Mouse (Mus musculus): Measurements from ENCODE around the gene Tcp11l2. TPM values are rescaled to one million over a fixed set of nuclear protein-coding genes. Genes with fewer than 3 reads are reported as not detected.
A peak's percentile ranks its signal among the peaks of the same experiment; 100 is the strongest.

Tcp11l2 gene
- 34.6 and 38.8 TPM in 2 replicates for polyA plus RNA-seq (2012; rRNA removed)

DNA sequence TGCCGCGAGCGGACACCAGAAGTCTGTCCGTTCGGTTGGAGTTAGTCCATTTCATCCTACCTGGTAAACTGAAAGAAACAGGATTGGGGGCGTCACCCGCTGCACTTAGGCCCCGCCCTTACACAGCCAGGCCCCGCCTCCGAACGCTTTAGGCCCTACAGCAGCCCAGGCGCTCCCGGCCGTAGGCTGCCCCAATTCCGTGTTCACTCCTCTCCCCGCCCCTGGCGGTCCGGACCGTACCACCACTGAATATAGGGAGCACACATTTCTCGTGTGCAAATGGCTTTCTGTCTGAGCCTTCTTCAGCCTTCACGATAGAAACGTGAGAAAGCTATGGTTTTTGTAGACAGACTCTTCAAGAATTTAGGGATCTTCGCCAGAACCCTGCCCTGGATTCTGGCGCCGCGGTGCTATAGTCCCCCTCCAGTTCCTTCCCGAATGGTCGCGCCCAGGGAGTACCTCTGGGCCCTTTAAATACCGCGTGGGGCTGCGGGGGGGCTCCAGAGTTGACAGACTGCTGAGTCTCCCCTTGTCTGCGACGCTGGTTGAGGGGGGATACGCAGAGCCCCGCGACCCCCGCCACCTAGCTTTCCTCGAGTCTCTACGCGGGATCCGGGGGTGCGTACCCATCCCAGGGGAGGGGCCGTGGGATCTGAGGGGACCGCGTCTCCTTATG is at the start of gene Tcp11l2:
Gene Tcp11l2, plus strand, starts transcription at position 232 of the 676 bp plus-strand sequence.
- no peak for TF ChIP-seq CTCF (IDR thresholded peaks at IDR 0.05; ENCODE audit: borderline replicate concordance, insufficient read depth, low read depth, low read length)
- peak; percentile 55; the same call in 1 of the 2 replicates for TF ChIP-seq POLR2A (IDR thresholded peaks at IDR 0.05; ENCODE audit: borderline replicate concordance, insufficient read depth, low read length)
- Histone ChIP-seq H3K4me1 (ENCODE audit: control insufficient read depth, insufficient read depth, low read length) (peaks cover 6% of the 10 kb centered on the region; the same call in 1 of the 2 replicates), H3K4me3 (replicated peaks; ENCODE audit: insufficient read depth, low read depth, low read length) (peak within 1 kb of the TSS; percentile 85), H3K27me3 (ENCODE audit: control insufficient read depth, insufficient read depth, low read length) (no peaks in the 10 kb centered on the region), H3K27ac (ENCODE audit: insufficient read depth, low read length) (peak within 1 kb of the TSS; percentile 94)
- DNase-seq = peak; percentile 95 to 97
- 1% methylated on average over 46 of the region's 46 CpGs for WGBS

DNA sequence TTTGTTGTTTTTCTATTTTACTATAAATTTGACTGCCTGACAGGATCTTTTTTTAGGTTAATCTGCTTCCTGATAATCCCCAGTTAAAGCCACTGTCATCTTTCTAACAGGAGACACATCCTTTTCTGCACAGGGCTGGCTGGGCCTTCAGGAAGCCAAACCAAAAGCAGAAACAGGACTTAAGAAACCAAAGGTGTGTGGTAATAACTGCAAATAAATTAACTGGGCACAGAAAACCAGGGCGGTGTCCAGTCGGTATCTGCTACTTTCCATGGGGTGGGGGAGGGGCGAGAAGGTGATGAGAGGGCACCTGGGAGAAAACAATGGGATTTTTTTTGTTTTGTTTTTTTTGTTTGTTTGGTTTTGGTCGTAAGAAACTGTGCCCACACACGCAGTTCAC is 49.4 kb upstream of the Tcp11l2 start:
- 75% methylated on average over 5 of the region's 5 CpGs for WGBS

DNA sequence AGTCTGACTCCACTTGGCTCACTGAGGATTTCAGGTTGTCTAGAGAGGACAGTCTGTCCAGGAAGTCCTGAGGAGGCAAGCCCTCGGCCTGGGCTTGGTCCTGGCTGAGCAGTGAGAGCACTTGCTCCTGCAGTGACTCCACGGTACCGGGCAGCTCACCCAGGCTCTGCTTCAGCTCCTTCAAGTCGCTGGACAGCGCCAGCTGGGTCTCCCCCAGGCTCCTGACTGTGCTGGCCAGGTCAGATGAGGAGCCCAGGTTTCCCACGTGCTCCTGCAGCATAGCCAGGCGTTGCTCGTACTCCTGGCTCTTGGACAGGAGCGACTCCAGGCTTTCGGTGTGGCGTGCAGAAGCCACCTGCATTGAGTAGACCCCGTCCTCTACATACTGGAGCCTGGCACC is 48.8 kb upstream of the Tcp11l2 start:
- WGBS = 30% methylated on average over 12 of the region's 12 CpGs
- Histone ChIP-seq H3K4me3 (replicated peaks; ENCODE audit: insufficient read depth, low read depth, low read length) (no peak overlapping the region), H3K27me3 (ENCODE audit: control insufficient read depth, insufficient read depth, low read length) (no peaks in the 10 kb centered on the region), H3K4me1 (ENCODE audit: control insufficient read depth, insufficient read depth, low read length) (peaks cover 13% of the 10 kb centered on the region), H3K27ac (ENCODE audit: insufficient read depth, low read length) (no peak overlapping the region)
- peak; percentile 42 to 55 for DNase-seq
- no peak for TF ChIP-seq CTCF (IDR thresholded peaks at IDR 0.05; ENCODE audit: borderline replicate concordance, insufficient read depth, low read depth, low read length)
- TF ChIP-seq POLR2A (IDR thresholded peaks at IDR 0.05; ENCODE audit: borderline replicate concordance, insufficient read depth, low read length) = no peak

More for the DNA sequence above, 49.4 kb upstream of the Tcp11l2 start:
- TF ChIP-seq POLR2A (IDR thresholded peaks at IDR 0.05; ENCODE audit: borderline replicate concordance, insufficient read depth, low read length) = no peak
- no peak for TF ChIP-seq CTCF (IDR thresholded peaks at IDR 0.05; ENCODE audit: borderline replicate concordance, insufficient read depth, low read depth, low read length)
- no peak for DNase-seq
- Histone ChIP-seq H3K4me3 (replicated peaks; ENCODE audit: insufficient read depth, low read depth, low read length) (no peak overlapping the region), H3K4me1 (ENCODE audit: control insufficient read depth, insufficient read depth, low read length) (peaks cover 9% of the 10 kb centered on the region), H3K27me3 (ENCODE audit: control insufficient read depth, insufficient read depth, low read length) (no peaks in the 10 kb centered on the region), H3K27ac (ENCODE audit: insufficient read depth, low read length) (no peak overlapping the region)

DNA sequence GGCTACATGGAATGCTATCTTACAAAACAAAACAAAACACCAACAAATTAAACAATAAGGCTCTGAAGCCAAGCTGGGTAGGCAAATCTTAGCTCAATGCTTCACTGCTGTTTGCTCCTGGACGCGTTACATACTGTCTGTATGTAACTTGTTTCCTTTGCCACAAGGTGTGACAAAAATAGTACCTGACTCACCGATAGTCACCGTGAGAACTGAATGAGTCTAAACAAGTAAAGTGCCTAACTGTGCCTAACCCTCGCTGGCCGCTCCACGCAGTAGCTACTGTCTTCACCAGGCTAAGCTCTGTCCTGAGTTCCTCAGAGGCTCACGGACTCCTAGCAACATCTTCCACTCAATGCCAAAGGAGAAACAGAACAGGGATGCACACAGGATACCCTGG is 46.0 kb upstream of the Tcp11l2 start:
- H3K27ac ChIP-seq (ENCODE audit: insufficient read depth, low read length) = no peak overlapping the region
- TF ChIP-seq CTCF (IDR thresholded peaks at IDR 0.05; ENCODE audit: borderline replicate concordance, insufficient read depth, low read depth, low read length) (no peak), POLR2A (IDR thresholded peaks at IDR 0.05; ENCODE audit: borderline replicate concordance, insufficient read depth, low read length) (no peak)
- H3K4me1 ChIP-seq (ENCODE audit: control insufficient read depth, insufficient read depth, low read length) = peaks cover 13% of the 10 kb centered on the region
- WGBS = 36% methylated on average over 8 of the region's 8 CpGs
- no peak overlapping the region for H3K4me3 ChIP-seq (replicated peaks; ENCODE audit: insufficient read depth, low read depth, low read length)
- peak; percentile 29 to 36 for DNase-seq
- no peaks in the 10 kb centered on the region for H3K27me3 ChIP-seq (ENCODE audit: control insufficient read depth, insufficient read depth, low read length)

DNA sequence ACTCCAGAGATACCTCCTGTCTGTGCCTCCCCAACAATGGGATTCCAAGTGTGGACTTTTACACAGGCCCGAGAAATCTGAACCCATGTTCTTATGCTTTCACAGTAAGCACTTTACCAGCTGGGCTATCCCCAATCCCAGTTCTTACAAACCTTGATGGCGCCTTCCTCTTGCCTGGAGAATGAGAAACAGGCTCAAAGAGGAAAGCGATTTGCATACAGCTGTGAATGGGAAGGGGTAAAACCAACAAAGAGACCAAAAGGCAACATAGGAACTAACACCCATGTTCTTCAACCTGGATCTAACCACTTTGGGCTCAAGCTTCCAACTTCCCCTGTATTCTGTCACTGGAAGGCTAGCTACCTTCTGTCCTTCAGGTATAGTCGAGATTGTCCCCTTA is 44.9 kb upstream of the Tcp11l2 start:
- peaks cover 13% of the 10 kb centered on the region for H3K4me1 ChIP-seq (ENCODE audit: control insufficient read depth, insufficient read depth, low read length)
- TF ChIP-seq POLR2A (IDR thresholded peaks at IDR 0.05; ENCODE audit: borderline replicate concordance, insufficient read depth, low read length) = no peak
- TF ChIP-seq CTCF (IDR thresholded peaks at IDR 0.05; ENCODE audit: borderline replicate concordance, insufficient read depth, low read depth, low read length) = no peak
- no peak for DNase-seq
- 87% methylated on average over 4 of the region's 4 CpGs for WGBS
- H3K27ac ChIP-seq (ENCODE audit: insufficient read depth, low read length) = no peak overlapping the region
- no peaks in the 10 kb centered on the region for H3K27me3 ChIP-seq (ENCODE audit: control insufficient read depth, insufficient read depth, low read length)
- no peak overlapping the region for H3K4me3 ChIP-seq (replicated peaks; ENCODE audit: insufficient read depth, low read depth, low read length)

DNA sequence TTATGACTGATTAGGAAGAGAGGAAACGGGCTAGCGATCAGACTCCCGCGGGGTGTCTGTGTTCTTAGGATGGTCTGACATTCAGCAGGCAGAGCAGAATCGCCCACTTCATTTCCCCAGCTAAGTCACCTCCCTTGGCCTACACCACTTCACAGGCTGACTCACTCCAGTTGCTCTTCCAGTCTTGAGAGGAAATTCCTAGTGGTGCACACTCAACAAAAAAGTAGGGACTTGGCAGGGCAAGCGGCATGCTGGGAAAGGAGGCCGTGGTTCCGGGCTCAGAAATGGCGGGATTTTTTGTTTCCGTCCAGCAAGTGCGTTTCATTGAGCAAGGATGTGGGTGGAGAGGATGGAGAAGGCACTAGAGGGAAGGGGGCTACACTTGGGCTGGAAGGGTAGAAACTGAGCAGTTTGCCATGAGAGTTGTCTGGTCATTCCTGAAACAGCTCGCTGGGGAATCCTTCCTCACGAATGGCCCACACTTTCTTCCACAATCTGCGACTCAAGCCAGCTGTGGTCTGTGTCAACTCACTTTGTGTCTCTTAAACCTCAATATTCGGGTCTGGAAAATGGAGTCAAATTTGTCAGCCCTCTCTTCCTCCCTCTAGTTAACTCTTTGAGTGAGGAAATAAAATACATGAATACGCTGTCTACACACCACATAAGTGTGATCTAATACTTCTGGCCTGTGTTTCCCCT is 44.1 kb upstream of the Tcp11l2 start:
- DNase-seq = peak; percentile 31
- no peak overlapping the region for H3K27ac ChIP-seq (ENCODE audit: insufficient read depth, low read length)
- 64% methylated on average over 16 of the region's 16 CpGs for WGBS
- H3K4me3 ChIP-seq (replicated peaks; ENCODE audit: insufficient read depth, low read depth, low read length) = peak overlapping the region; percentile 56
- H3K27me3 ChIP-seq (ENCODE audit: control insufficient read depth, insufficient read depth, low read length) = no peaks in the 10 kb centered on the region
- H3K4me1 ChIP-seq (ENCODE audit: control insufficient read depth, insufficient read depth, low read length) = peaks cover 13% of the 10 kb centered on the region
- TF ChIP-seq CTCF (IDR thresholded peaks at IDR 0.05; ENCODE audit: borderline replicate concordance, insufficient read depth, low read depth, low read length) (no peak), POLR2A (IDR thresholded peaks at IDR 0.05; ENCODE audit: borderline replicate concordance, insufficient read depth, low read length) (no peak)

DNA sequence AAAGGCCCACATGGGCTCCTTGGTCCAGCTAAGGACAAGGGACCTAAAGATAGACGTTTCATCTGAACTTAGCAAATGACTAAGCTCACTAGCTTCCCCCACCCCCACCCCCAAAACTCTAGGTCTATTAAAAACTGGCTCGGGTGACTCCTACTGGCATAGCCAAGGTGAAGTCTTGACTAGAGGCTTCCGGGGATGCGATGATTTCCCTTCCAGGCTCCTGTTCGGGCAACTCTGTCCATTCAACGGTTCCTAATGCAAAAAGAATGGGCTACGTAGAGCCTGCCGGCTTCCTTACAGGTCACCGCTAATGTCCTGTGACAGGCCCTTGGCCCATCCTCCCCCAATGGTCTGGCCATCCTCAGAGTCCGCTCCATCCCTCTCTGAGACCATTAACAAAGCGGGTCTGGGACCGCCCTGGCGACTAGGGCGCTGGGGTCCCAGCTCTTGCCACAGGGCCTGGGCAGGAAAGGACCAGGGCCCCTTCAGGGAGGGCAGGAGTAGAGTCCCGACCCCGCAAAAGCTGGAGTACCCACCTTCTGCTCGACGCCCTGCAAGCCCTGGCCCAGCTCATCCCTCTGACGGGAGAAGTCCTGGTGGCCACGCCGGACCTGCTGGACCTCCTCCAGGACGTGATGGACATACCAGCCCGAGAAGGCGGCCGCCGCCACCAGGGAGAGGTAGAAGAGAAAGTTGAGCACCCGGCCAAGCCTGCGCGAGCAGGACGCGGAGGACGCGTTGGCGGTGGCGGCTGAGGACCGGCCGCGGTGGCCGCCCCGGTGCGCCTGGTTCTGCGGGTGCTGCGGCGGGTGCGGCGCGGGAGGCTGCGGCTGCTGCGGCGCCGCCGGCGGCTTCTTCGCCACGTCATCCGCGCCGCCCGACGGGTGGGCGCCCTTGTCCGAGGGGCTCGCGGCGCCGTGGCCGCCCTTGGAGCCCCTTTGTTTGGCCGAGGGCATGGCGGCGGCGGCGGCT is 43.2 kb upstream of the Tcp11l2 start:
- DNase-seq = peak; percentile 78 to 82
- Histone ChIP-seq H3K4me3 (replicated peaks; ENCODE audit: insufficient read depth, low read depth, low read length) (peak overlapping the region; percentile 56), H3K27ac (ENCODE audit: insufficient read depth, low read length) (peak overlapping the region; percentile 73), H3K27me3 (ENCODE audit: control insufficient read depth, insufficient read depth, low read length) (no peaks in the 10 kb centered on the region), H3K4me1 (ENCODE audit: control insufficient read depth, insufficient read depth, low read length) (peaks cover 13% of the 10 kb centered on the region)
- 2% methylated on average over 64 of the region's 72 CpGs for WGBS
- TF ChIP-seq CTCF (IDR thresholded peaks at IDR 0.05; ENCODE audit: borderline replicate concordance, insufficient read depth, low read depth, low read length) (no peak), POLR2A (IDR thresholded peaks at IDR 0.05; ENCODE audit: borderline replicate concordance, insufficient read depth, low read length) (0 out of 2 replicates have a peak, but pooled peaks have one; percentile 25)
